Mouse (Mus musculus): ENCODE results near the gene Vegfb.

- TF ChIP-seq CTCF (IDR thresholded peaks at IDR 0.05; ENCODE audit: borderline replicate concordance, insufficient read depth, low read length) (no peak), POLR2A (IDR thresholded peaks at IDR 0.05; ENCODE audit: low read depth, low read length) (no peak; the same call in 1 of the 2 replicates)
Observed at GRCm38 (mm10) chr19:6987904-6988285, 444 bp upstream of the Vegfb start.
